Mouse (Mus musculus) thymus, postnatal 36 days (tissue): ENCODE measurements around the gene Zswim1.
"Not testable (repeated sequence)": the region's sequence is repeated elsewhere in the genome, so short reads cannot be mapped to it uniquely, and the experiment has no call there.

Experiments
- DNase-seq, 2 experiments: peaks; one replicate each; pipeline ENCODE4 v3.0.0; 2022; ENCODE audit warnings: mixed read lengths in 2 of 2

Gene Zswim1

GRCm38 (mm10) chr2:164867566-164867965 lies 45.1 kb downstream of the Zswim1 start:
- DNase-seq, result no peak

- no peak for DNase-seq
These were observed 46.0 kb downstream of the Zswim1 start for GRCm38 (mm10) chr2:164868491-164868890.

GRCm38 (mm10) chr2:164871602-164872303 lies 49.3 kb downstream of the Zswim1 start:
- DNase-seq, result no peak

- DNase-seq, result no peak
These were observed 51.1 kb downstream of the Zswim1 start for GRCm38 (mm10) chr2:164873621-164874020.

- no peak for DNase-seq
These were observed 51.8 kb downstream of the Zswim1 start for GRCm38 (mm10) chr2:164874239-164874769.

GRCm38 (mm10) chr2:164875648-164876047 lies 53.2 kb downstream of the Zswim1 start:
- not testable (repeated sequence) for DNase-seq
